Mouse (Mus musculus): Measurements from ENCODE around the gene Slc6a11.
A peak's percentile ranks its signal among the peaks of the same experiment; 100 is the strongest.

Slc6a11 gene

GRCm38 (mm10) chr6:114131122-114131872 lies at the start of gene Slc6a11:
Slc6a11 (plus strand) TSS chr6:114131241.
- no peak for DNase-seq (ENCODE audit: low spot score)

GRCm38 (mm10) chr6:114087106-114087505 lies 43.9 kb upstream of the Slc6a11 start:
- DNase-seq (ENCODE audit: low spot score) = no peak

- peak; percentile 21 for DNase-seq (ENCODE audit: low spot score)
These were observed 41.4 kb upstream of the Slc6a11 start for GRCm38 (mm10) chr6:114089626-114090025.

GRCm38 (mm10) chr6:114092216-114092615 lies 38.8 kb upstream of the Slc6a11 start:
- DNase-seq (ENCODE audit: low spot score) = no peak

- no peak for DNase-seq (ENCODE audit: low spot score)
These were observed 36.8 kb upstream of the Slc6a11 start for GRCm38 (mm10) chr6:114094251-114094650.

GRCm38 (mm10) chr6:114096574-114096973 lies 34.5 kb upstream of the Slc6a11 start:
- DNase-seq (ENCODE audit: low spot score) = no peak

- no peak for DNase-seq (ENCODE audit: low spot score)
These were observed 29.1 kb upstream of the Slc6a11 start for GRCm38 (mm10) chr6:114101923-114102322.

- DNase-seq (ENCODE audit: low spot score) = no peak
These were observed 11.5 kb upstream of the Slc6a11 start for GRCm38 (mm10) chr6:114119507-114119906.

- DNase-seq (ENCODE audit: low spot score) = no peak
These were observed 5.5 kb upstream of the Slc6a11 start for GRCm38 (mm10) chr6:114125530-114125929.

- no peak for DNase-seq (ENCODE audit: low spot score)
These were observed 1.4 kb downstream of the Slc6a11 start for GRCm38 (mm10) chr6:114132472-114132871.

GRCm38 (mm10) chr6:114132916-114133315 lies 1.9 kb downstream of the Slc6a11 start:
- DNase-seq (ENCODE audit: low spot score) = no peak

- DNase-seq (ENCODE audit: low spot score) = no peak
These were observed 7.9 kb downstream of the Slc6a11 start for GRCm38 (mm10) chr6:114138970-114139369.

GRCm38 (mm10) chr6:114141481-114141880 lies 10.4 kb downstream of the Slc6a11 start:
- DNase-seq (ENCODE audit: low spot score) = no peak

GRCm38 (mm10) chr6:114142480-114142879 lies 11.4 kb downstream of the Slc6a11 start:
- DNase-seq (ENCODE audit: low spot score) = no peak

GRCm38 (mm10) chr6:114143544-114143943 lies 12.5 kb downstream of the Slc6a11 start:
- no peak for DNase-seq (ENCODE audit: low spot score)

GRCm38 (mm10) chr6:114144447-114145105 lies 13.5 kb downstream of the Slc6a11 start:
- DNase-seq (ENCODE audit: low spot score) = no peak

- no peak for DNase-seq (ENCODE audit: low spot score)
These were observed 14.7 kb downstream of the Slc6a11 start for GRCm38 (mm10) chr6:114145650-114146329.

GRCm38 (mm10) chr6:114155720-114156119 lies 24.7 kb downstream of the Slc6a11 start:
- no peak for DNase-seq (ENCODE audit: low spot score)

- DNase-seq (ENCODE audit: low spot score) = no peak
These were observed 27.8 kb downstream of the Slc6a11 start for GRCm38 (mm10) chr6:114158811-114159210.

- DNase-seq (ENCODE audit: low spot score) = no peak
These were observed 29.7 kb downstream of the Slc6a11 start for GRCm38 (mm10) chr6:114160732-114161131.

GRCm38 (mm10) chr6:114174052-114174397 lies 43.0 kb downstream of the Slc6a11 start:
- no peak for DNase-seq (ENCODE audit: low spot score)

- DNase-seq (ENCODE audit: low spot score) = no peak
These were observed 43.5 kb downstream of the Slc6a11 start for GRCm38 (mm10) chr6:114174398-114175140.

Measured in testis, postnatal 14 days (tissue).